Mouse (Mus musculus) skeletal muscle tissue, adult 2 months (tissue): ENCODE results near the gene Prlr.

Experiments
- DNase-seq: peaks from one replicate; pipeline ENCODE4 v3.0.0-alpha.2; 2012; ENCODE audit warnings: low read depth, low spot score

Gene Prlr

GRCm38 (mm10) chr15:10235977-10236376, 58.9 kb downstream of the Prlr start:
- DNase-seq: no peak

GRCm38 (mm10) chr15:10236812-10237211, 59.8 kb downstream of the Prlr start:
- no peak for DNase-seq

GRCm38 (mm10) chr15:10238454-10238853, 61.4 kb downstream of the Prlr start:
- no peak for DNase-seq

- DNase-seq: no peak
Measured at GRCm38 (mm10) chr15:10240228-10240795, 63.3 kb downstream of the Prlr start.

- DNase-seq: peak; percentile 18
Measured at GRCm38 (mm10) chr15:10242250-10242649, 65.2 kb downstream of the Prlr start.

- peak; percentile 18 for DNase-seq
Measured at GRCm38 (mm10) chr15:10249285-10249684, 72.2 kb downstream of the Prlr start.

GRCm38 (mm10) chr15:10250784-10251183, 73.7 kb downstream of the Prlr start:
- DNase-seq: no peak

GRCm38 (mm10) chr15:10252526-10252925, 75.5 kb downstream of the Prlr start:
- no peak for DNase-seq

GRCm38 (mm10) chr15:10262219-10262618, 85.2 kb downstream of the Prlr start:
- no peak for DNase-seq

- DNase-seq: no peak
Measured at GRCm38 (mm10) chr15:10262641-10263040, 85.6 kb downstream of the Prlr start.

GRCm38 (mm10) chr15:10263420-10263819, 86.4 kb downstream of the Prlr start:
- DNase-seq: no peak

- DNase-seq: no peak
Measured at GRCm38 (mm10) chr15:10264885-10265284, 87.8 kb downstream of the Prlr start.

GRCm38 (mm10) chr15:10267251-10267650, 90.2 kb downstream of the Prlr start:
- no peak for DNase-seq

- DNase-seq: no peak
Measured at GRCm38 (mm10) chr15:10276386-10276785, 99.3 kb downstream of the Prlr start.

GRCm38 (mm10) chr15:10277461-10277860, 100.4 kb downstream of the Prlr start:
- no peak for DNase-seq

GRCm38 (mm10) chr15:10281546-10281945, 104.5 kb downstream of the Prlr start:
- DNase-seq: no peak

GRCm38 (mm10) chr15:10283661-10284060, 106.6 kb downstream of the Prlr start:
- DNase-seq: no peak

- DNase-seq: no peak
Measured at GRCm38 (mm10) chr15:10296570-10296969, 119.5 kb downstream of the Prlr start.

GRCm38 (mm10) chr15:10298058-10298457, 121.0 kb downstream of the Prlr start:
- DNase-seq: no peak

- DNase-seq: no peak
Measured at GRCm38 (mm10) chr15:10299467-10299866, 122.4 kb downstream of the Prlr start.

GRCm38 (mm10) chr15:10306461-10306860, 129.4 kb downstream of the Prlr start:
- DNase-seq: no peak

GRCm38 (mm10) chr15:10311826-10312225, 134.8 kb downstream of the Prlr start:
- DNase-seq: no peak

- DNase-seq: peak; percentile 24
Measured at GRCm38 (mm10) chr15:10313522-10314455, 136.8 kb downstream of the Prlr start.
